Mouse (Mus musculus) forebrain, embryonic 14.5 days (tissue): ENCODE data around the gene Meis1. TPM values are rescaled to one million over a fixed set of nuclear protein-coding genes. Genes with fewer than 3 reads are reported as not detected.

Experiments
- ATAC-seq: fragments of 200-750 bp; cut with Nextera tagmentation; 2 replicates; pipeline ENCODE4 v1.8.0; 2017; ENCODE audit warnings: mild to moderate bottlenecking, moderate library complexity
- DNase-seq: peaks from one replicate; pipeline ENCODE4 v3.0.0-alpha.2; 2015; ENCODE audit warnings: low spot score
- H3K27ac ChIP-seq: fragments of 300-500 bp; sonication (generic); 2 replicates; pipeline ENCODE4 v1.5.1; 2014; ENCODE audit warnings: low read depth, mild to moderate bottlenecking, control low read depth, low read length, moderate library complexity
- H3K27me3 ChIP-seq: fragments of 300-500 bp; sonication (generic); replicated peaks from 2 replicates; pipeline ENCODE4 v1.6.1; 2014; ENCODE audit warnings: low read length, control low read depth, mixed read lengths; ENCODE audit not compliant: control insufficient read depth, insufficient read depth
- H3K36me3 ChIP-seq: fragments of 300-500 bp; sonication (generic); 2 replicates; pipeline ENCODE4 v1.6.1; 2014; ENCODE audit warnings: low read length, control low read depth; ENCODE audit not compliant: control insufficient read depth, insufficient read depth
- H3K4me1 ChIP-seq: fragments of 300-500 bp; sonication (generic); 2 replicates; pipeline ENCODE4 v1.6.1; 2014; ENCODE audit warnings: antibody characterized with exemption, low read length, control low read depth; ENCODE audit not compliant: control insufficient read depth, insufficient read depth
- H3K4me2 ChIP-seq: fragments of 300-500 bp; sonication (generic); 2 replicates; pipeline ENCODE4 v1.6.1; 2014; ENCODE audit warnings: mild to moderate bottlenecking, control low read depth, low read length
- H3K4me3 ChIP-seq: fragments of 300-500 bp; sonication (generic); 2 replicates; pipeline ENCODE4 v1.5.1; 2014; ENCODE audit warnings: low read depth, low read length, control low read depth
- H3K9ac ChIP-seq: fragments of 300-500 bp; sonication (generic); 2 replicates; pipeline ENCODE4 v1.6.1; 2014; ENCODE audit warnings: mild to moderate bottlenecking, low read length, control low read depth, moderate library complexity
- H3K9me3 ChIP-seq: fragments of 300-500 bp; sonication (generic); replicated peaks from 2 replicates; pipeline ENCODE4 v1.6.1; 2016; ENCODE audit warnings: low read length, control low read depth, mixed read lengths; ENCODE audit not compliant: control insufficient read depth
- WGBS: fragments of 180-500 bp; shearing (Covaris S2); extraction: QIAGEN DNeasy Blood & Tissue Kit; methylation state at CpG from one replicate; pipeline ENCODE4 v1.1.7; 2014; 5-methylcytosine and 5-hydroxymethylcytosine counted together
- polyA plus RNA-seq: library from polyadenylated mRNA; unstranded; fragments of >200 nt; fragmentation: Nextera tagmentation; extraction: Ambion mirVana; gene quantifications from 2 replicates; pipeline ENCODE4 v1.2.1, GENCODE M21; 2014

The Meis1 gene
- polyA plus RNA-seq, 1 experiment from 2014 or later: 20.1 TPM

GRCm38 (mm10) chr11:19003066-19003465 lies 15.7 kb downstream of the Meis1 start:
- H3K9me3 ChIP-seq: no peaks in the 10 kb centered on the region
- no peak overlapping the region for H3K27ac ChIP-seq
- 45% methylated on average over 5 of the region's 5 CpGs for whole genome bisulfite sequencing
- DNase-seq (no peak), ATAC-seq (no peak)
- no peaks in the 10 kb centered on the region for H3K36me3 ChIP-seq
- no peak overlapping the region for H3K4me2 ChIP-seq
- H3K27me3 ChIP-seq: peaks cover 13% of the 10 kb centered on the region
- peaks cover 5% of the 10 kb centered on the region for H3K4me1 ChIP-seq
- H3K9ac ChIP-seq: no peak overlapping the region
- no peak overlapping the region for H3K4me3 ChIP-seq

- no peaks in the 10 kb centered on the region for H3K27me3 ChIP-seq
- ATAC-seq (no peak), DNase-seq (no peak)
- no peaks in the 10 kb centered on the region for H3K9me3 ChIP-seq
- 0 out of 2 replicates have a peak, but pooled peaks cover 2% of the 10 kb centered on the region for H3K36me3 ChIP-seq
- no peak overlapping the region for H3K27ac ChIP-seq
- no peak overlapping the region for H3K4me3 ChIP-seq
- H3K9ac ChIP-seq: no peak overlapping the region
- H3K4me2 ChIP-seq: no peak overlapping the region
- WGBS: 98% methylated on average over 4 of the region's 4 CpGs
- no peaks in the 10 kb centered on the region for H3K4me1 ChIP-seq
Measured at GRCm38 (mm10) chr11:18996767-18997166, 22.0 kb downstream of the Meis1 start.

GRCm38 (mm10) chr11:18996289-18996688 lies 22.5 kb downstream of the Meis1 start:
- 0 out of 2 replicates have a peak, but pooled peaks cover 2% of the 10 kb centered on the region for H3K36me3 ChIP-seq

GRCm38 (mm10) chr11:18992796-18993195 lies 26.0 kb downstream of the Meis1 start:
- H3K9me3 ChIP-seq: no peaks in the 10 kb centered on the region
- H3K9ac ChIP-seq: no peak overlapping the region
- ATAC-seq (no peak), DNase-seq (no peak)
- H3K4me2 ChIP-seq: no peak overlapping the region
- 0 out of 2 replicates have a peak, but pooled peaks cover 5% of the 10 kb centered on the region for H3K36me3 ChIP-seq
- H3K4me3 ChIP-seq: no peak overlapping the region
- peaks cover 13% of the 10 kb centered on the region for H3K4me1 ChIP-seq
- no peak overlapping the region for H3K27ac ChIP-seq
- WGBS: 60% methylated on average over 6 of the region's 6 CpGs
- no peaks in the 10 kb centered on the region for H3K27me3 ChIP-seq

More at GRCm38 (mm10) chr11:18996289-18996688, 22.5 kb downstream of the Meis1 start:
- 98% methylated on average over 2 of the region's 2 CpGs for WGBS
- Histone ChIP-seq H3K27ac (no peak overlapping the region), H3K27me3 (no peaks in the 10 kb centered on the region), H3K4me1 (no peaks in the 10 kb centered on the region; the same call in 1 of the 2 replicates), H3K9ac (no peak overlapping the region), H3K4me2 (no peak overlapping the region), H3K9me3 (no peaks in the 10 kb centered on the region), H3K4me3 (no peak overlapping the region)
- DNase-seq (no peak), ATAC-seq (no peak)

GRCm38 (mm10) chr11:18990244-18990677 lies 28.5 kb downstream of the Meis1 start:
- peak overlapping the region; percentile 67; the same call in 1 of the 2 replicates for H3K27ac ChIP-seq
- peak; percentile 56 for DNase-seq
- H3K4me3 ChIP-seq: no peak overlapping the region

GRCm38 (mm10) chr11:18989669-18990243 lies 29.0 kb downstream of the Meis1 start:
- peak overlapping the region; percentile 35 for H3K4me2 ChIP-seq
- H3K4me3 ChIP-seq: no peak overlapping the region
- H3K27ac ChIP-seq: peak overlapping the region; percentile 67; the same call in 1 of the 2 replicates
- WGBS: 5% methylated on average over 6 of the region's 6 CpGs
- H3K36me3 ChIP-seq: 0 out of 2 replicates have a peak, but pooled peaks cover 7% of the 10 kb centered on the region
- H3K9ac ChIP-seq: 0 out of 2 replicates have a peak overlapping the region, but pooled peaks have one; percentile 17
- DNase-seq: peak; percentile 48
- no peaks in the 10 kb centered on the region for H3K27me3 ChIP-seq
- ATAC-seq: peak; percentile 60
- no peaks in the 10 kb centered on the region for H3K9me3 ChIP-seq
- H3K4me1 ChIP-seq: peaks cover 13% of the 10 kb centered on the region

More at GRCm38 (mm10) chr11:18990244-18990677, 28.5 kb downstream of the Meis1 start:
- 0 out of 2 replicates have a peak overlapping the region, but pooled peaks have one; percentile 17 for H3K9ac ChIP-seq
- H3K4me1 ChIP-seq: peaks cover 13% of the 10 kb centered on the region
- peak overlapping the region; percentile 35 for H3K4me2 ChIP-seq
- H3K9me3 ChIP-seq: no peaks in the 10 kb centered on the region
- peak; percentile 71 for ATAC-seq
- H3K36me3 ChIP-seq: 0 out of 2 replicates have a peak, but pooled peaks cover 7% of the 10 kb centered on the region
- WGBS: 5% methylated on average over 6 of the region's 6 CpGs
- no peaks in the 10 kb centered on the region for H3K27me3 ChIP-seq

- WGBS: 60% methylated on average over 4 of the region's 4 CpGs
- Histone ChIP-seq H3K9me3 (no peaks in the 10 kb centered on the region), H3K36me3 (0 out of 2 replicates have a peak, but pooled peaks cover 5% of the 10 kb centered on the region), H3K4me2 (no peak overlapping the region), H3K9ac (no peak overlapping the region), H3K27ac (no peak overlapping the region), H3K4me3 (no peak overlapping the region), H3K4me1 (peaks cover 13% of the 10 kb centered on the region), H3K27me3 (no peaks in the 10 kb centered on the region)
- ATAC-seq (no peak), DNase-seq (no peak)
Measured at GRCm38 (mm10) chr11:18988637-18989263, 30.0 kb downstream of the Meis1 start.

- Histone ChIP-seq H3K9ac (no peak overlapping the region), H3K27ac (no peak overlapping the region), H3K4me1 (peaks cover 10% of the 10 kb centered on the region), H3K36me3 (0 out of 2 replicates have a peak, but pooled peaks cover 5% of the 10 kb centered on the region), H3K27me3 (no peaks in the 10 kb centered on the region), H3K9me3 (no peaks in the 10 kb centered on the region), H3K4me2 (no peak overlapping the region), H3K4me3 (no peak overlapping the region)
- WGBS: 81% methylated on average over 2 of the region's 2 CpGs
- DNase-seq (no peak), ATAC-seq (no peak)
Measured at GRCm38 (mm10) chr11:18983813-18984212, 35.0 kb downstream of the Meis1 start.

GRCm38 (mm10) chr11:18983294-18983693 lies 35.5 kb downstream of the Meis1 start:
- H3K4me3 ChIP-seq: no peak overlapping the region
- no peak for ATAC-seq
- DNase-seq: no peak
- H3K9ac ChIP-seq: no peak overlapping the region
- 0 out of 2 replicates have a peak, but pooled peaks cover 5% of the 10 kb centered on the region for H3K36me3 ChIP-seq
- H3K27ac ChIP-seq: no peak overlapping the region
- no peak overlapping the region for H3K4me2 ChIP-seq
- H3K9me3 ChIP-seq: no peaks in the 10 kb centered on the region
- H3K4me1 ChIP-seq: peaks cover 10% of the 10 kb centered on the region
- no peaks in the 10 kb centered on the region for H3K27me3 ChIP-seq
- WGBS: 77% methylated on average over 7 of the region's 7 CpGs
